Mouse (Mus musculus) spleen, adult 2 months (tissue): ENCODE results near the gene Plekhg6. TPM values are rescaled to one million over a fixed set of nuclear protein-coding genes. Genes with fewer than 3 reads are reported as not detected.

ENCODE experiments used
- DNase-seq, 2 experiments: peaks; one replicate each; pipeline versions ENCODE4 v3.0.0 to v3.0.0-alpha.2; 2012 to 2021; ENCODE audit warnings: low spot score in 2 of 2, low read depth in 1 of 2
- H3K27ac ChIP-seq: fragments of 200-500 bp; 2 replicates; pipeline ENCODE4 v1.5.1; 2012; ENCODE audit warnings: low read length, inconsistent platforms; ENCODE audit not compliant: insufficient read depth
- H3K27me3 ChIP-seq: fragments of 200-500 bp; 2 replicates; pipeline ENCODE4 v1.6.1; 2012; ENCODE audit warnings: mild to moderate bottlenecking, moderate library complexity, low read length, inconsistent platforms; ENCODE audit not compliant: control insufficient read depth, insufficient read depth
- H3K36me3 ChIP-seq: fragments of 200-500 bp; 2 replicates; pipeline ENCODE4 v1.6.1; 2012; ENCODE audit warnings: mild to moderate bottlenecking, low read length, inconsistent platforms; ENCODE audit not compliant: control insufficient read depth, insufficient read depth
- H3K4me1 ChIP-seq: fragments of 200-500 bp; 2 replicates; pipeline ENCODE4 v1.6.1; 2011; ENCODE audit warnings: inconsistent platforms; ENCODE audit not compliant: control insufficient read depth, insufficient read depth, insufficient read length
- H3K4me3 ChIP-seq: fragments of 200-500 bp; 2 replicates; pipeline ENCODE4 v1.5.1; 2011; ENCODE audit warnings: mild to moderate bottlenecking, inconsistent platforms; ENCODE audit not compliant: insufficient read depth, insufficient read length; ENCODE audit errors: extremely low read depth
- CTCF ChIP-seq: fragments of 200-500 bp; IDR thresholded peaks from 2 replicates; pipeline ENCODE4 v1.5.1; 2011; ENCODE audit warnings: mild to moderate bottlenecking, inconsistent platforms; ENCODE audit not compliant: insufficient read depth, insufficient read length, insufficient replicate concordance; ENCODE audit errors: extremely low read depth
- POLR2A ChIP-seq: fragments of 200-500 bp; IDR thresholded peaks from 2 replicates; pipeline ENCODE4 v1.6.1; 2011; ENCODE audit warnings: low read depth, low read length, inconsistent platforms
- WGBS: fragments of 180-500 bp; shearing (Covaris S2); methylation state at CpG from one replicate; pipeline ENCODE4 v1.1.7; 2018; 5-methylcytosine and 5-hydroxymethylcytosine counted together
- polyA plus RNA-seq: library from polyadenylated mRNA; depleted of rRNA; stranded (reverse); fragments of >200 nt; gene quantifications from 2 replicates; pipeline ENCODE4 v1.2.3, GENCODE M21; 2012

Gene Plekhg6
- polyA plus RNA-seq, 1 experiment: not detected

GRCm38 (mm10) chr6:125350995-125351324 is 29.6 kb downstream of the Plekhg6 start:
- peaks cover 18% of the 10 kb centered on the region; the same call in 1 of the 2 replicates for H3K4me1 ChIP-seq
- TF ChIP-seq POLR2A: no peak
- no peak for TF ChIP-seq CTCF

GRCm38 (mm10) chr6:125350231-125350994 is 30.2 kb downstream of the Plekhg6 start:
- WGBS: 9% methylated on average over 20 of the region's 20 CpGs
- TF ChIP-seq CTCF (no peak), POLR2A (no peak)
- Histone ChIP-seq H3K27me3 (peaks cover 4% of the 10 kb centered on the region; the same call in 1 of the 2 replicates), H3K36me3 (no peaks in the 10 kb centered on the region), H3K4me1 (peaks cover 17% of the 10 kb centered on the region; the same call in 1 of the 2 replicates), H3K4me3 (peak overlapping the region; percentile 71), H3K27ac (peak overlapping the region; percentile 90)
- DNase-seq: no peak

More at GRCm38 (mm10) chr6:125350995-125351324, 29.6 kb downstream of the Plekhg6 start:
- Histone ChIP-seq H3K27me3 (peaks cover 4% of the 10 kb centered on the region; the same call in 1 of the 2 replicates), H3K36me3 (no peaks in the 10 kb centered on the region), H3K4me3 (no peak overlapping the region), H3K27ac (peak overlapping the region; percentile 37; the same call in 1 of the 2 replicates)
- DNase-seq: no peak
- 63% methylated on average over 2 of the region's 2 CpGs for WGBS

DNA sequence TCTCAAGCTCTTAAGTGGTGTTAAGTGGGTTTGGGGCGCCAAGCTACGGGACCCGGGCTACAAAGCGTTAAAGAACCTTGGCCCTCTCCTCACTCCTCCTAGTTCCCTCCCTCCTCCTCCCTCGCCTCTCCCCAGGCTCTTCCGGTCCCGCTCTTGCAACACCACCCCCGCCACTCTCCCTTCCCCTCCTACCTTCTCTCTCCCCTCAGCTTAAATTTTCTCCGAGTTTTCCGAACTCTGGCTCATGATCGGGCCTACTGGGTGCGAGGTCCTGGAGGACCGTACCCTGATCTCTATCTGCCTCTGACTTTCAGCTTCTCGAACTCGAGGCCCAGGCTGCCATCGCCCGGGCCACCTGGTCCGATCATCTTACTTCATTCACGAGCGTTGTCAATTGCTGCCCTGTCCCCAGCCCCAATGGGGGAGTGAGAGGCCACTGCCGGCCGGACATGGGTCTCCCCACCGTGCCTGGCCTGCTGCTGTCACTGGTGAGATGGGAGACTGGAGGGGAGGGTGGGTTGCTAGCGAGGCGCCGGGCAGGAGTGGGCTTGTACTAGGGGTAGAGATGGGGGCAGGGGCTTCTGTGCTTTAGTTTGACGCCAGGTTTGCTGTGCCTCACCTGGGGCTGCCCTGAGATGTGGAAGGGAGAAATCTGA is 30.9 kb downstream of the Plekhg6 start:
- Histone ChIP-seq H3K27ac (peak overlapping the region; percentile 90), H3K4me3 (peak overlapping the region; percentile 71), H3K4me1 (peaks cover 11% of the 10 kb centered on the region; the same call in 1 of the 2 replicates), H3K27me3 (peaks cover 4% of the 10 kb centered on the region; the same call in 1 of the 2 replicates), H3K36me3 (no peaks in the 10 kb centered on the region)
- peak; percentile 4 for TF ChIP-seq POLR2A
- no peak for TF ChIP-seq CTCF
- DNase-seq: peak in 1 of 2 experiments; percentile 42
- 1% methylated on average over 26 of the region's 27 CpGs for WGBS

GRCm38 (mm10) chr6:125348721-125349574 is 31.6 kb downstream of the Plekhg6 start, which contains the start of gene Tnfrsf1a:
Gene Tnfrsf1a, plus strand, starts transcription at chr6:125349362.
- Histone ChIP-seq H3K27ac (peak within 1 kb of the TSS; percentile 90), H3K27me3 (peaks cover 4% of the 10 kb centered on the region; the same call in 1 of the 2 replicates), H3K36me3 (no peaks in the 10 kb centered on the region), H3K4me3 (peak within 1 kb of the TSS; percentile 71), H3K4me1 (peaks cover 11% of the 10 kb centered on the region; the same call in 1 of the 2 replicates)
- DNase-seq: no peak
- TF ChIP-seq CTCF (no peak), POLR2A (no peak)
- 16% methylated on average over 22 of the region's 22 CpGs for WGBS

DNA sequence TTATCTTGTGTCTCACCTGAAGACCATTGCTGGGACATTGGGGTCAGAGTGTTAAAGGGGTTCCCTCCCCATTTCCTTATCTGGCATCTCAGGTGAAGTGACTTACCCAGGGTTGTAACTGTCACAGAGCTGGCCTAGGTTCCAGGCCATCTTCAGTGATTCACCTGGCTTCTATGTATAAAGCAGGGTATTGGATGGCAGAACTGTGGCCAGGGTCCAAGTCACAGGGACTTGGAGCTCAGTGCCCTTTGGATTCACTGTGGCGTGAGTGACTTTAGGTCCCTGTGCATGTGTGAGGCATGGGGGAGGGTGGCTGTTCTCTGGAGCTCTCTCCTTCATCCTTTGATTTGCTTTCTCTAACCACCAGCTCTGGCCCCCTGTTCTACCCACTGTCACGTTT is 34.6 kb downstream of the Plekhg6 start:
- H3K36me3 ChIP-seq: no peaks in the 10 kb centered on the region
- no peak overlapping the region for H3K27ac ChIP-seq
- 74% methylated on average over 2 of the region's 2 CpGs for WGBS
- no peak for DNase-seq
- H3K4me1 ChIP-seq: peaks cover 7% of the 10 kb centered on the region; the same call in 1 of the 2 replicates
- H3K4me3 ChIP-seq: no peak overlapping the region
- TF ChIP-seq POLR2A: no peak
- no peak for TF ChIP-seq CTCF
- peaks cover 4% of the 10 kb centered on the region; the same call in 1 of the 2 replicates for H3K27me3 ChIP-seq

DNA sequence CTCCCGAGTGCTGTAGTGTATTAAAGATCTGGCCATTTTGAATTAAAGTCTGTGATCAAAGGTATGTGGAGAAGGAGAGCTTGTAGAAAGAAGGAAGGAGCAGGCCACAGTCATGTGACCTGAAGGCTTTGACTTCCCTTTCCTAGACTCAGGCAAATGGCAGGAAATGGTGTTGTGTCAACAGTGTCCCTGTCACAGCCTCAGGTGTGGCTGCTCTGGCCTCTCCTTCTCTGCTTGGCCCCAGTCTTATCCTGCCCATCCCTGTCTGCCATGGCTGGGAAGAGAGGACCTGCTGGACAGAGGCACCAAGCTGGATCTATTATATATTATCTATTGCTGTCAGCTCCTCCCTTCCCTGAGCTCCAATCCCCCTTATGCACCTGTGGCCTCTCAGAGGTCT is 35.0 kb downstream of the Plekhg6 start:
- 28% methylated on average over 1 of the region's 1 CpGs for WGBS
- no peak for DNase-seq
- H3K27ac ChIP-seq: no peak overlapping the region

More for the DNA sequence above, 35.0 kb downstream of the Plekhg6 start:
- H3K4me1 ChIP-seq: peaks cover 7% of the 10 kb centered on the region; the same call in 1 of the 2 replicates
- peaks cover 4% of the 10 kb centered on the region; the same call in 1 of the 2 replicates for H3K27me3 ChIP-seq
- no peaks in the 10 kb centered on the region for H3K36me3 ChIP-seq
- no peak overlapping the region for H3K4me3 ChIP-seq
- TF ChIP-seq CTCF: no peak
- TF ChIP-seq POLR2A: no peak
